Mouse (Mus musculus): ENCODE measurements around the gene Gm21188.
"Not testable (repeated sequence)": the region's sequence is repeated elsewhere in the genome, so short reads cannot be mapped to it uniquely, and the experiment has no call there.

Gene Gm21188

GRCm38 (mm10) chr13:120026373-120026772 lies 25.6 kb downstream of the Gm21188 start:
- DNase-seq (ENCODE audit: low spot score): not testable (repeated sequence)

DNA sequence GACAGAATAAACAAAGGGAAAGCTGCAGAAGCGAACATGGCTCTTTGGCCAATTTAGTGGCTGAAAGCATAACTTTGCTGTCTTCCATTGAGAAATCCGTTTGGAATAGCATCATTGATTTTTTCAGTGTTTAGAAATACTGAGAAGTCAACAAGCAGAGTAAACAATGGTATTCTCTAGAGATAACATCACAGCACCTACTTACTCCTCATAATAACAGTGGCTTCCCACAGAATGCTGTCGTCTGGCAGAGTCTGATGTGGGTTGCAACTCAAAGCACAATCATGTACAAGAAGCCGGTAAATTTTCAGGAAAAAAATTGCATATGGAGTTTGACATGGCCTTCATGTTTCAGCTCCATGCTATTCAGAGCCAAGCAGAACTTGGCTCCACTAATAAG lies 26.4 kb downstream of the Gm21188 start:
- not testable (repeated sequence) for DNase-seq (ENCODE audit: low spot score)

DNA sequence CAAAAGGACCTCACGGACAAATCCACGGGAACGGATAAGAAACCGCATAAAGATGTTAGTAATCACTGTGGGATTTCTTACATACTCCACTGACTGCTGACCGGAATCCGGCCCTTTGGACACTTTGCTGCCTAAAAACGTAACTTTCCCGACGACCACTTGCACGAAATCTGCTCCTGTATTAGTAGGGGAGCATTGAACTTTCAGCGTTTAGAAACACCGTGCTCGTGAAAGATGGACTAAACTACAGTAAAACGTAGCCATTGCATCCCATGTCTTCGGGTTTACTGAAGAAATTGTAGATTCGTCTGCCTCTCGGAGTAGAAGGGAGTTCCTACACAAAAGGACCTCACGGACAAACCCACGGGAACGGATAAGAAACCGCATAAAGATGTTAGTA lies 27.0 kb downstream of the Gm21188 start:
- DNase-seq (ENCODE audit: low spot score): not testable (repeated sequence)

- DNase-seq (ENCODE audit: low spot score): not testable (repeated sequence)
These were observed 27.4 kb downstream of the Gm21188 start for GRCm38 (mm10) chr13:120024581-120024980.

DNA sequence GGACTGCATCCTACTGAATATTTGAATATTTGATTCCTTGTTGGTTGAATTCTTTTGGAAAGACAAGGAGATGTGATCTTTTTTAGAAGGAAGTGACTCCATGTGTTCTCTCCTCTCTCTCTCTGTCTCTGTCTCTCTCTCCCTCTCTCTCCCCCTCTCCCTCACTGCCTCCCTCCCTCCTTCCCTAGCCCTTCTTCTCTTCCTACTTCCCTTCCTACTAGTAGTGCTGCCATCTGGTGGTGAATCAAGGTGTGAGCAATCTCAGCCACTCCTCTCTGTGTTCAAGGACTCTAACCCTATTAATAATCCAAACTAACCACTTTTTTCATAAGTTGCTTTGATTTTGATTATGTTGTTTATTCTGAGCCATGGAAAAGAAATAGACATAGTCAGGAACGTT lies 30.5 kb downstream of the Gm21188 start:
- DNase-seq (ENCODE audit: low spot score): not testable (repeated sequence)

GRCm38 (mm10) chr13:120015348-120016007 lies 36.5 kb downstream of the Gm21188 start:
- not testable (repeated sequence) for DNase-seq (ENCODE audit: low spot score)

GRCm38 (mm10) chr13:120013962-120014361 lies 38.0 kb downstream of the Gm21188 start:
- DNase-seq (ENCODE audit: low spot score): not testable (repeated sequence)

DNA sequence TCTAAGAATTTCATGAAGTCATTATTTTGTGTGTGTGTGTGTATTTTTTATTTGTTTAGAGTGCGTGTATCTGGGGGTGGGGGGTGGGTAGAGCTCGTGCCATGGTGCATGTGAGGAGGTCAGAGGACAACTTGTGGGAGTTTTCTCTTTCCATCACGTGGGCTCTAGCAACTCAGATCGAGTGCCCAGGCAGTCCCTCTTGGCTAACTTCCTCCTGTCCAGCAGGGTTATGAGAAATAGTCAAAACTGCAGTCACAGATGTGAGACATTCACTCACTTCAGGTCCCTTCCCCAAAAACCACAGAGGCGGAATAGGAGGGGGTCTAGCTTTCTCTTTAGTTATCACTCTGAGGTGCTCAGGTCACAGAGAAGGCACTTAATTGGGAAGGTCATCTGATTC lies 38.5 kb downstream of the Gm21188 start:
- DNase-seq (ENCODE audit: low spot score): not testable (repeated sequence)

- DNase-seq (ENCODE audit: low spot score): not testable (repeated sequence)
These were observed 41.9 kb downstream of the Gm21188 start for GRCm38 (mm10) chr13:120010068-120010467.

GRCm38 (mm10) chr13:119999215-119999614 lies 52.8 kb downstream of the Gm21188 start:
- DNase-seq (ENCODE audit: low spot score): not testable (repeated sequence)

DNA sequence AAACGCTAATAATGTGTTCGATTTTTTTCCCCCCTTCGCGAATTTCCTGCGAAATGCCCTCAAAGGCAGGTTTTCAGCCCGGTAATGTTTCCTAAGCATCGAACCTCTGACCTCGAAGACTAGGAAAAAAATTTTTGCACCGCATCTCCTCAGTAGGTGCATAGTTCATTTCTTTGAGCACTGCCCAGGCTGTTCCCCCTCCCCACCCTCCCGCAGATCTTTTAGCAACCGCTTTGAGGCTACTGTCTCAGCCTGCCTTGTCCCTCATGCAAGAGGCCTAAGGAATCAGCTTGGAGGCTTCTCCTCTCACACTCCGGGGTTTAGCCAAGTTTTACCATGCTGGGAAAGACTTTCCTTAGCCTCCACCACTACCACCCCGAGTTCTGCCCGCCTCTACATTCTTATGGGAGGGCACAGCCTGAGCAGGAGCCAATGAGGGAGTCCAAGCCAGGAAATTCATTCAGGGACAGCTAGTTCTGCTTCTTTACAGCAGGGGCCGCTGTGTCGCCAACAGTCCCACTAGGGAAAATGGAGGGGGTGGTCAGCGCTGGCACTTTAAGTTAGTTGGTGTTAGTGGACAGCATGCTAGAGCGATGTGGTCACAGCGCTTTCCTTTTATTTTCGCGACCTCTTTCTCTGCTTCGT lies 53.4 kb downstream of the Gm21188 start:
- not testable (repeated sequence) for DNase-seq (ENCODE audit: low spot score)

- DNase-seq (ENCODE audit: low spot score): not testable (repeated sequence)
These were observed 60.0 kb downstream of the Gm21188 start for GRCm38 (mm10) chr13:119991917-119992496.

GRCm38 (mm10) chr13:119991264-119991663 lies 60.7 kb downstream of the Gm21188 start:
- DNase-seq (ENCODE audit: low spot score): not testable (repeated sequence)

All from ovary, postnatal 36 days (tissue).